Mouse (Mus musculus) heart, embryonic 13.5 days (tissue): ENCODE measurements at regions not wholly inside any gene's neighbourhood (a gene's known extent, or its start where the extent isn't known, plus 50 kb on each side); places are given as distances from the start of the nearest gene placed in this dataset.

Source experiments
- ATAC-seq: fragments of 200-750 bp; cut with Nextera tagmentation; 2 replicates; pipeline ENCODE4 v1.8.0; 2017; ENCODE audit warnings: moderate TSS enrichment; ENCODE audit not compliant: insufficient number of reproducible peaks, low FRiP score, low TSS enrichment; ENCODE audit errors: extremely low read depth
- H3K27ac ChIP-seq: fragments of 300-500 bp; sonication (generic); replicated peaks from 2 replicates; pipeline ENCODE4 v1.5.1; 2015; ENCODE audit warnings: moderate library complexity, mild to moderate bottlenecking, inconsistent platforms
- H3K27me3 ChIP-seq: fragments of 300-500 bp; sonication (generic); replicated peaks from 2 replicates; pipeline ENCODE4 v1.6.1; 2015; ENCODE audit warnings: mild to moderate bottlenecking, inconsistent platforms
- H3K36me3 ChIP-seq: fragments of 300-500 bp; sonication (generic); 2 replicates; pipeline ENCODE4 v1.6.1; 2015; ENCODE audit warnings: mild to moderate bottlenecking, inconsistent platforms
- H3K4me1 ChIP-seq: fragments of 300-500 bp; sonication (generic); 2 replicates; pipeline ENCODE4 v1.6.1; 2015; ENCODE audit warnings: inconsistent platforms
- H3K4me2 ChIP-seq: fragments of 300-500 bp; sonication (generic); 2 replicates; pipeline ENCODE4 v1.6.1; 2015; ENCODE audit warnings: inconsistent platforms, mild to moderate bottlenecking, moderate library complexity
- H3K4me3 ChIP-seq: fragments of 300-500 bp; sonication (generic); 2 replicates; pipeline ENCODE4 v1.5.1; 2015; ENCODE audit warnings: moderate library complexity, mild to moderate bottlenecking, inconsistent platforms
- H3K9ac ChIP-seq: fragments of 300-500 bp; sonication (generic); 2 replicates; pipeline ENCODE4 v1.6.1; 2015; ENCODE audit warnings: inconsistent platforms, mild to moderate bottlenecking, moderate library complexity
- H3K9me3 ChIP-seq: fragments of 300-500 bp; sonication (generic); 2 replicates; pipeline ENCODE4 v1.6.1; 2016; ENCODE audit warnings: inconsistent platforms
- WGBS: fragments of 180-500 bp; shearing (Covaris S2); methylation state at CpG from one replicate; pipeline ENCODE4 v1.1.7; 2015; ENCODE audit warnings: mixed read lengths; 5-methylcytosine and 5-hydroxymethylcytosine counted together

GRCm38 (mm10) chrX:11895396-11895795, 264.8 kb downstream of the Bcor start:
- no peak overlapping the region for H3K9ac ChIP-seq
- ATAC-seq: no peak
- no peaks in the 10 kb centered on the region for H3K9me3 ChIP-seq
- H3K27ac ChIP-seq: no peak overlapping the region
- no peaks in the 10 kb centered on the region for H3K36me3 ChIP-seq
- 20% methylated on average over 5 of the region's 5 CpGs for WGBS
- H3K27me3 ChIP-seq: peaks cover 60% of the 10 kb centered on the region
- H3K4me1 ChIP-seq: peaks cover 28% of the 10 kb centered on the region
- no peak overlapping the region for H3K4me2 ChIP-seq
- no peak overlapping the region for H3K4me3 ChIP-seq

- 83% methylated on average over 8 of the region's 8 CpGs for WGBS
- peaks cover 36% of the 10 kb centered on the region for H3K27me3 ChIP-seq
- H3K9me3 ChIP-seq: no peaks in the 10 kb centered on the region
- no peak for ATAC-seq
- no peak overlapping the region for H3K27ac ChIP-seq
- H3K4me1 ChIP-seq: peaks cover 25% of the 10 kb centered on the region
- no peak overlapping the region for H3K9ac ChIP-seq
- H3K36me3 ChIP-seq: no peaks in the 10 kb centered on the region
- no peak overlapping the region for H3K4me2 ChIP-seq
- H3K4me3 ChIP-seq: no peak overlapping the region
Measured at GRCm38 (mm10) chrX:11898280-11898679, 261.9 kb downstream of the Bcor start.

- H3K9me3 ChIP-seq: no peaks in the 10 kb centered on the region
- H3K4me3 ChIP-seq: no peak overlapping the region
- no peak overlapping the region for H3K4me2 ChIP-seq
- no peaks in the 10 kb centered on the region for H3K36me3 ChIP-seq
- no peak overlapping the region for H3K9ac ChIP-seq
- WGBS: 85% methylated on average over 6 of the region's 6 CpGs
- ATAC-seq: no peak
- H3K4me1 ChIP-seq: peaks cover 19% of the 10 kb centered on the region
- no peak overlapping the region for H3K27ac ChIP-seq
- H3K27me3 ChIP-seq: peaks cover 42% of the 10 kb centered on the region
Measured at GRCm38 (mm10) chrX:11899051-11899450, 261.1 kb downstream of the Bcor start.

GRCm38 (mm10) chrX:11899914-11900313, 260.2 kb downstream of the Bcor start:
- H3K4me3 ChIP-seq: no peak overlapping the region
- WGBS: 44% methylated on average over 3 of the region's 3 CpGs
- no peaks in the 10 kb centered on the region for H3K9me3 ChIP-seq
- no peak for ATAC-seq
- peaks cover 10% of the 10 kb centered on the region for H3K4me1 ChIP-seq
- H3K36me3 ChIP-seq: no peaks in the 10 kb centered on the region
- H3K27me3 ChIP-seq: peaks cover 48% of the 10 kb centered on the region
- H3K4me2 ChIP-seq: no peak overlapping the region
- no peak overlapping the region for H3K9ac ChIP-seq
- H3K27ac ChIP-seq: no peak overlapping the region

- H3K27me3 ChIP-seq: peaks cover 48% of the 10 kb centered on the region
Measured at GRCm38 (mm10) chrX:11901791-11902190, 258.4 kb downstream of the Bcor start.

GRCm38 (mm10) chrX:11903116-11903700, 256.9 kb downstream of the Bcor start:
- peaks cover 46% of the 10 kb centered on the region for H3K27me3 ChIP-seq
- no peaks in the 10 kb centered on the region for H3K9me3 ChIP-seq
- whole genome bisulfite sequencing: 83% methylated on average over 4 of the region's 4 CpGs
- no peak overlapping the region for H3K4me3 ChIP-seq
- ATAC-seq: no peak
- no peak overlapping the region for H3K4me2 ChIP-seq
- no peak overlapping the region for H3K27ac ChIP-seq
- no peak overlapping the region for H3K9ac ChIP-seq
- no peaks in the 10 kb centered on the region for H3K4me1 ChIP-seq
- H3K36me3 ChIP-seq: no peaks in the 10 kb centered on the region

More at GRCm38 (mm10) chrX:11901791-11902190, 258.4 kb downstream of the Bcor start:
- no peak overlapping the region for H3K27ac ChIP-seq
- 39% methylated on average over 5 of the region's 5 CpGs for WGBS
- H3K36me3 ChIP-seq: no peaks in the 10 kb centered on the region
- ATAC-seq: no peak
- H3K4me1 ChIP-seq: no peaks in the 10 kb centered on the region
- H3K9ac ChIP-seq: no peak overlapping the region
- H3K9me3 ChIP-seq: no peaks in the 10 kb centered on the region
- H3K4me3 ChIP-seq: no peak overlapping the region
- no peak overlapping the region for H3K4me2 ChIP-seq

GRCm38 (mm10) chrX:11905231-11905630, 254.9 kb downstream of the Bcor start:
- no peak overlapping the region for H3K27ac ChIP-seq
- whole genome bisulfite sequencing: 50% methylated on average over 5 of the region's 5 CpGs
- no peak for ATAC-seq
- peaks cover 34% of the 10 kb centered on the region for H3K27me3 ChIP-seq
- no peaks in the 10 kb centered on the region for H3K9me3 ChIP-seq
- H3K36me3 ChIP-seq: no peaks in the 10 kb centered on the region
- H3K4me2 ChIP-seq: no peak overlapping the region
- H3K4me3 ChIP-seq: no peak overlapping the region
- H3K4me1 ChIP-seq: no peaks in the 10 kb centered on the region
- H3K9ac ChIP-seq: no peak overlapping the region

GRCm38 (mm10) chrX:11907167-11907566, 253.0 kb downstream of the Bcor start:
- Histone ChIP-seq H3K4me1 (no peaks in the 10 kb centered on the region), H3K4me3 (no peak overlapping the region), H3K27ac (no peak overlapping the region), H3K36me3 (no peaks in the 10 kb centered on the region), H3K27me3 (peaks cover 37% of the 10 kb centered on the region), H3K9ac (no peak overlapping the region), H3K4me2 (no peak overlapping the region), H3K9me3 (no peaks in the 10 kb centered on the region)
- 36% methylated on average over 6 of the region's 6 CpGs for WGBS
- ATAC-seq: no peak

- H3K9ac ChIP-seq: no peak overlapping the region
- H3K9me3 ChIP-seq: no peaks in the 10 kb centered on the region
- ATAC-seq: no peak
- no peaks in the 10 kb centered on the region for H3K36me3 ChIP-seq
- H3K4me2 ChIP-seq: no peak overlapping the region
- peaks cover 6% of the 10 kb centered on the region; the same call in 1 of the 2 replicates for H3K4me1 ChIP-seq
- H3K4me3 ChIP-seq: no peak overlapping the region
- peaks cover 12% of the 10 kb centered on the region for H3K27me3 ChIP-seq
- WGBS: 77% methylated on average over 10 of the region's 10 CpGs
- no peak overlapping the region for H3K27ac ChIP-seq
Measured at GRCm38 (mm10) chrX:11915984-11916383, 244.2 kb downstream of the Bcor start.

GRCm38 (mm10) chrX:11920231-11920630, 239.9 kb downstream of the Bcor start:
- Histone ChIP-seq H3K4me2 (no peak overlapping the region), H3K27me3 (peaks cover 22% of the 10 kb centered on the region), H3K4me1 (peaks cover 10% of the 10 kb centered on the region; the same call in 1 of the 2 replicates), H3K27ac (no peak overlapping the region), H3K9ac (no peak overlapping the region), H3K9me3 (no peaks in the 10 kb centered on the region), H3K36me3 (no peaks in the 10 kb centered on the region), H3K4me3 (no peak overlapping the region)
- WGBS: 42% methylated on average over 2 of the region's 2 CpGs
- ATAC-seq: no peak

- no peak overlapping the region for H3K27ac ChIP-seq
- H3K4me2 ChIP-seq: no peak overlapping the region
- no peak for ATAC-seq
- H3K4me1 ChIP-seq: peaks cover 15% of the 10 kb centered on the region; the same call in 1 of the 2 replicates
- 65% methylated on average over 3 of the region's 3 CpGs for WGBS
- no peaks in the 10 kb centered on the region for H3K36me3 ChIP-seq
- no peaks in the 10 kb centered on the region for H3K9me3 ChIP-seq
- peaks cover 21% of the 10 kb centered on the region for H3K27me3 ChIP-seq
- H3K9ac ChIP-seq: no peak overlapping the region
- no peak overlapping the region for H3K4me3 ChIP-seq
Measured at GRCm38 (mm10) chrX:11924639-11925302, 235.4 kb downstream of the Bcor start.
